Comparison of ENCODE assay signal across 13 mouse cellular contexts in the genomic region with DNA sequence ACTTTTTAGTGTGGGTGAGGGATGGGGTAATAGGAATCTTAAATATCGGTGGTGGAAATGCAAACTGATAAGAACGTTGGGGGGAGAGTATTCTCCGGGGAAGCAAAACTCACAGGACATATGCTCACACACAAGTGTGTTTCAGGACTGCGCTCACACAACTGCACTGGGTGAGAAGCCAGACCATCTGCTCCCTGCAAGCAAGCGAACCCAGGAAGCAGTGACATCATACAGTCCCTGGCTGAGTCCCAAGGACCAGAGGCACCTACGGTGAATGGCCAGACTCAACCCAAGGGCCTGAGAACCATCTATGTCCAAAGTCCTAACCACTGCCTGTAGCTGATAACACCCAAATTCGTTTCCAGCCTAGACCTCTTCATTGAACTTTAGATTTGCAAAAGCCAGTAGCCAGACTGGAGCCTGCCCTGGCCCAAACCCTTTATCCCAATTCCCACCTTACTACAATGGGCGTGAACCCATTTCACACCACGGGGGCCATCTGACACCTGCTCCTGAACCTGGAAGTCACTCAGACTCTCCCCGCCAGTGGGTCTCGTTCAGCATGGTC. TPM values are rescaled to one million over a fixed set of nuclear protein-coding genes. Genes with fewer than 3 reads are reported as not detected.
DNase-seq lines count a peak whose midpoint lies in the region; ATAC-seq lines count a peak whose summit lies in the region.
"Had no signal": no experiment of that assay in that cellular context is flagged by ENCODE, and none has a peak within 500 bp of the region (broad histone marks: within the 10 kb centered on the region; RNA-seq: fewer than 3 reads in every experiment).

No protein-coding gene starts in this region.

- ATAC-seq in lung, embryonic 16.5 days (ENCODE audit: low read depth), result no peak

- H3K9me3 ChIP-seq in lung, embryonic 16.5 days (ENCODE audit: control insufficient read depth, low read length), result no peaks in the 10 kb centered on the region; the same call in 1 of the 2 replicates
- H3K9me3 ChIP-seq: hindbrain, embryonic 15.5 days had no signal

- peak overlapping the region; percentile 89; the same call in 1 of the 2 replicates for H3K27ac ChIP-seq in lung, embryonic 16.5 days (ENCODE audit: low read length)
- H3K27ac ChIP-seq: embryonic facial prominence, embryonic 13.5 days; hindbrain, embryonic 15.5 days had no signal

- no peak overlapping the region for H3K9ac ChIP-seq in lung, embryonic 16.5 days (ENCODE audit: low read length)
- H3K9ac ChIP-seq: embryonic facial prominence, embryonic 13.5 days; hindbrain, embryonic 15.5 days had no signal

- H3K4me2 ChIP-seq in lung, embryonic 16.5 days (ENCODE audit: low read depth, low read length), result no peak overlapping the region
- H3K4me2 ChIP-seq: embryonic facial prominence, embryonic 13.5 days; hindbrain, embryonic 15.5 days had no signal

- H3K4me3 ChIP-seq in lung, embryonic 16.5 days (ENCODE audit: low read length), result no peak overlapping the region
- H3K4me3 ChIP-seq: embryonic facial prominence, embryonic 13.5 days; hindbrain, embryonic 15.5 days had no signal

- H3K4me1 ChIP-seq in lung, embryonic 16.5 days (replicated peaks; ENCODE audit: control insufficient read depth, insufficient read depth, low read length), result peaks cover 12% of the 10 kb centered on the region; the same call in 1 of the 2 replicates
- H3K4me1 ChIP-seq: embryonic facial prominence, embryonic 13.5 days had no signal

- WGBS in lung, embryonic 16.5 days, result 64% methylated on average over 11 of the region's 11 CpGs

- no peaks in the 10 kb centered on the region for H3K36me3 ChIP-seq in lung, embryonic 16.5 days (ENCODE audit: control insufficient read depth, insufficient read depth, low read length)
- H3K36me3 ChIP-seq: embryonic facial prominence, embryonic 13.5 days; hindbrain, embryonic 15.5 days had no signal

- intact Hi-C loops in left cerebral cortex, postnatal 14 days (cut with DNase I), result no loop called here

- DNase-seq in lung, postnatal 4 days, result no peak
- DNase-seq in cerebellum, postnatal 14 days, result peak; percentile 81
- DNase-seq in left cerebral cortex, postnatal 14 days (ENCODE audit: low spot score in 2 of 2), result peak; percentile 48 to 49
- DNase-seq in right cerebral cortex, postnatal 4 days, result peak; percentile 36
- DNase-seq in adrenal gland, postnatal 4 days (ENCODE audit: low spot score in 2 of 2), result no peak
- no peak for DNase-seq in Muller cell, postnatal 12 days (ENCODE audit: inconsistent ontology term)
- no peak for DNase-seq in adrenal gland, postnatal 25 days
- DNase-seq: adrenal gland, postnatal 36 days; heart, adult 18-20 months had no signal

- H3K27me3 ChIP-seq in lung, embryonic 16.5 days (ENCODE audit: control insufficient read depth, insufficient read depth, low read depth, low read length), result no peaks in the 10 kb centered on the region
- H3K27me3 ChIP-seq: hindbrain, embryonic 15.5 days had no signal

RNA-seq across cellular contexts. Expression of a gene that starts 33.4 kb away (rescaled TPM):
- 275 and 324 TPM in 2 replicates for polyA plus RNA-seq in lung, embryonic 16.5 days (2015; fragmentation: Nextera tagmentation; extraction: Ambion mirVana)
- not detected for total RNA-seq in left cerebral cortex, postnatal 14 days (2021)
- total RNA-seq in adrenal gland, postnatal 4 days (2021), result not detected
- not detected in 2 replicates for total RNA-seq in adrenal gland, postnatal 25 days (2021)
- total RNA-seq: adrenal gland, postnatal 36 days; heart, adult 18-20 months; left cerebral cortex, adult 8-10 months had no signal

RNA-seq across cellular contexts. Expression of a gene that starts 35.7 kb away (rescaled TPM):
- polyA plus RNA-seq in lung, embryonic 16.5 days (2015; fragmentation: Nextera tagmentation; extraction: Ambion mirVana), result 32.2 and 35.3 TPM in 2 replicates
- total RNA-seq in left cerebral cortex, postnatal 14 days (2021), result 1 to 10 TPM; 1.2 to 1.3 TPM
- total RNA-seq in adrenal gland, postnatal 4 days (2021), result 1 to 10 TPM; 3.8 to 4.1 TPM
- total RNA-seq in adrenal gland, postnatal 25 days (2021), result 2.2 and 3.3 TPM in 2 replicates

Comparison
In these comparisons a context has a peak if more than half of its experiments do, and no peak if none do; other contexts are left out.
1. DNase-seq: peak in cerebellum, postnatal 14 days (2 of 2), left cerebral cortex, postnatal 14 days (2 of 2) and right cerebral cortex, postnatal 4 days (single experiment); none in lung, postnatal 4 days (0 of 2), adrenal gland, postnatal 4 days (0 of 2), Muller cell, postnatal 12 days (single experiment) and adrenal gland, postnatal 25 days (single experiment).